Mouse (Mus musculus) myocyte (in vitro differentiated cells): ENCODE measurements around the gene Arpc5l. TPM values are rescaled to one million over a fixed set of nuclear protein-coding genes. Genes with fewer than 3 reads are reported as not detected.
A peak's percentile ranks its signal among the peaks of the same experiment; 100 is the strongest.

Experiments
- H3K27me3 ChIP-seq: one replicate; pipeline ENCODE4 v1.6.1; 2011; ENCODE audit not compliant: control insufficient read depth, insufficient read depth, insufficient read length
- H3K36me3 ChIP-seq: one replicate; pipeline ENCODE4 v1.6.1; 2011; ENCODE audit not compliant: control insufficient read depth, insufficient read depth
- H3K4me2 ChIP-seq: one replicate; pipeline ENCODE4 v1.6.1; 2011; ENCODE audit warnings: low read depth, control low read depth
- H3K4me3 ChIP-seq: one replicate; pipeline ENCODE4 v1.5.1; 2011; ENCODE audit warnings: mild to moderate bottlenecking, control low read depth, moderate library complexity
- H3K79me2 ChIP-seq: one replicate; pipeline ENCODE4 v1.6.1; 2011; ENCODE audit not compliant: control insufficient read depth, insufficient read depth
- H3ac ChIP-seq: one replicate; pipeline ENCODE4 v1.6.1; 2011; ENCODE audit not compliant: control insufficient read depth, insufficient read length
- CEBPB ChIP-seq: IDR thresholded peaks from 2 replicates; pipeline ENCODE4 v1.6.1; 2011; ENCODE audit warnings: mild to moderate bottlenecking, moderate library complexity; ENCODE audit not compliant: poor library complexity, insufficient read depth, severe bottlenecking
- E2F4 ChIP-seq: IDR thresholded peaks from one replicate; pipeline ENCODE4 v1.6.1; 2011; ENCODE audit warnings: mild to moderate bottlenecking, control low read depth, moderate library complexity; ENCODE audit not compliant: insufficient read depth
- MAX ChIP-seq: IDR thresholded peaks from one replicate; pipeline ENCODE4 v1.6.1; 2011; ENCODE audit warnings: low read depth, mild to moderate bottlenecking, control low read depth
- MYOD1 ChIP-seq, 3 experiments: IDR thresholded peaks; one replicate each; pipeline ENCODE4 v1.6.1; 2011; ENCODE audit warnings: control low read depth in 2 of 3, low read depth in 2 of 3, mild to moderate bottlenecking in 2 of 3, moderate library complexity in 1 of 3; ENCODE audit not compliant: insufficient read length in 2 of 3, control insufficient read depth in 1 of 3
- MYOG ChIP-seq, 3 experiments: IDR thresholded peaks; one replicate each; pipeline ENCODE4 v1.6.1; 2011; ENCODE audit warnings: control low read depth in 2 of 3, low read depth in 2 of 3, mild to moderate bottlenecking in 2 of 3; ENCODE audit not compliant: insufficient read length in 2 of 3, control insufficient read depth in 1 of 3, insufficient read depth in 1 of 3
- POLR2A ChIP-seq: IDR thresholded peaks from one replicate; pipeline ENCODE4 v1.6.1; 2011; ENCODE audit warnings: low read depth, mild to moderate bottlenecking, control low read depth, moderate library complexity; ENCODE audit not compliant: insufficient read length
- POLR2AphosphoS2 ChIP-seq: IDR thresholded peaks from one replicate; pipeline ENCODE4 v1.6.1; 2011; ENCODE audit warnings: low read depth, control low read depth; ENCODE audit not compliant: insufficient read length
- REST ChIP-seq: IDR thresholded peaks from one replicate; pipeline ENCODE4 v1.6.1; 2011; ENCODE audit warnings: mild to moderate bottlenecking, control low read depth, moderate library complexity; ENCODE audit not compliant: insufficient read depth, insufficient read length
- SRF ChIP-seq: IDR thresholded peaks from one replicate; pipeline ENCODE4 v1.6.1; 2011; ENCODE audit warnings: low read depth; ENCODE audit not compliant: control insufficient read depth, insufficient read length
- TCF12 ChIP-seq: IDR thresholded peaks from one replicate; pipeline ENCODE4 v1.6.1; 2011; ENCODE audit warnings: mild to moderate bottlenecking, control low read depth; ENCODE audit not compliant: poor library complexity, insufficient read depth, severe bottlenecking
- TCF3 ChIP-seq: IDR thresholded peaks from one replicate; pipeline ENCODE4 v1.6.1; 2011; ENCODE audit warnings: low read depth, control low read depth; ENCODE audit not compliant: insufficient read length
- USF1 ChIP-seq: IDR thresholded peaks from one replicate; pipeline ENCODE4 v1.6.1; 2011; ENCODE audit warnings: low read depth, mild to moderate bottlenecking, control low read depth, moderate library complexity
- polyA plus RNA-seq: library from polyadenylated mRNA; unstranded; fragments of >200 nt; fragmentation: generic; extraction: Trizol; gene quantifications from one replicate; pipeline ENCODE4 v1.2.1, GENCODE M21; 2012; ENCODE audit warnings: missing spikeins

The Arpc5l gene
- polyA plus RNA-seq, 1 experiment, result 144 TPM

GRCm38 (mm10) chr2:39012768-39013279 lies 7.7 kb downstream of the Arpc5l start:
- Histone ChIP-seq H3K4me3 (no peak overlapping the region), H3K4me2 (no peak overlapping the region), H3K27me3 (no peaks in the 10 kb centered on the region), H3ac (no peak overlapping the region), H3K36me3 (peaks cover 47% of the 10 kb centered on the region), H3K79me2 (peaks cover 49% of the 10 kb centered on the region)
- TF ChIP-seq REST (no peak), MYOG (IDR thresholded peaks at IDR 0.05; ENCODE audit: control insufficient read depth in 1 of 3, insufficient read depth in 1 of 3, insufficient read length in 2 of 3, low read depth in 2 of 3) (no peak), TCF3 (no peak), CEBPB (no peak), MAX (no peak), POLR2A (no peak), USF1 (no peak), TCF12 (no peak), MYOD1 (IDR thresholded peaks at IDR 0.05; ENCODE audit: control insufficient read depth in 1 of 3, insufficient read length in 2 of 3, low read depth in 2 of 3) (no peak), E2F4 (no peak), SRF (no peak), POLR2AphosphoS2 (no peak)

DNA sequence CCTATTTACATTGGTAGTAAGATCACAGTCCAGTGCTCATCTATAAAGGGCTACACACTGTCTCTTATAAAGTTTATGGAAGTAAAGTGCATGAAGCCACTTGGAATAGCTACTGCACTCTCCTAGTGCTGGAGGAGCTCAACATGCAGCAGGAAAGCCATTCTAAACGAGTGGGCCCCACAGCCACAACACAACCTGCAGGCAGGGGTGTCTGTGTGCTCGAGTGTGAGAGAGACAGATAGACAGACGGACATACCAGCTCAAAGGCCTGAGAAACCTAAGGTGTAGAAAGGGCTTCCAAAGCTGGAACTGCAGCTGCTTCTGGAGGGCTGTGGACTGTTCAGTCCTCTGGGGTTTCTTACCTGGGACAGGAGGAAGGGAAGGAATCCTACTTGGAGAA lies 11.4 kb downstream of the Arpc5l start:
- H3ac ChIP-seq, result no peak overlapping the region
- TF ChIP-seq POLR2AphosphoS2, result peak; percentile 57
- TF ChIP-seq REST, result no peak
- peaks cover 62% of the 10 kb centered on the region for H3K36me3 ChIP-seq
- peaks cover 17% of the 10 kb centered on the region for H3K79me2 ChIP-seq
- no peak overlapping the region for H3K4me3 ChIP-seq
- H3K27me3 ChIP-seq, result no peaks in the 10 kb centered on the region
- H3K4me2 ChIP-seq, result no peak overlapping the region

DNA sequence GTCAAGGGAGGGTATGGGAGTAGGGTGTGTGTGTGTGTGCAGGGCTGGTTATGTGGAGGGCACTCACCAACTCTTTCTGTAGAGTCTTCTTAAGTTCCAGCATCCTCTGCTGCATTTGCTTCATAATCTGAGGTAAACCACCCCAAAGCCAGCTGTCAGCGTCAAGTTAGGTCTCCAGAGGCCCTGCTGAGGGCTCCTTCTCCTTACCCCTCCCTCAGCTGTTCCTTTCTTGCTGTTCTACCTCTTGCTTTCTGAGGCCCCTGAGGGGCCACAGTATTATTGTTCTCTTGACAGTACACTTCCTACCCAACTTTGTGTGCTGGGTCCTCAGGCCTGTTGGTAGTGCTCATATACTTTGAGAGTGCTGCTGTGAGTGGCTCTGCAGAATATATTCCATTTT lies 14.9 kb downstream of the Arpc5l start:
- peaks cover 55% of the 10 kb centered on the region for H3K36me3 ChIP-seq
- H3K4me2 ChIP-seq, result no peak overlapping the region
- H3ac ChIP-seq, result no peak overlapping the region
- no peaks in the 10 kb centered on the region for H3K79me2 ChIP-seq
- H3K27me3 ChIP-seq, result no peaks in the 10 kb centered on the region
- H3K4me3 ChIP-seq, result no peak overlapping the region
- no peak for TF ChIP-seq POLR2AphosphoS2
- TF ChIP-seq USF1, result no peak
- no peak for TF ChIP-seq MYOD1 (IDR thresholded peaks at IDR 0.05; ENCODE audit: control insufficient read depth in 1 of 3, insufficient read length in 2 of 3, low read depth in 2 of 3)
- no peak for TF ChIP-seq REST

DNA sequence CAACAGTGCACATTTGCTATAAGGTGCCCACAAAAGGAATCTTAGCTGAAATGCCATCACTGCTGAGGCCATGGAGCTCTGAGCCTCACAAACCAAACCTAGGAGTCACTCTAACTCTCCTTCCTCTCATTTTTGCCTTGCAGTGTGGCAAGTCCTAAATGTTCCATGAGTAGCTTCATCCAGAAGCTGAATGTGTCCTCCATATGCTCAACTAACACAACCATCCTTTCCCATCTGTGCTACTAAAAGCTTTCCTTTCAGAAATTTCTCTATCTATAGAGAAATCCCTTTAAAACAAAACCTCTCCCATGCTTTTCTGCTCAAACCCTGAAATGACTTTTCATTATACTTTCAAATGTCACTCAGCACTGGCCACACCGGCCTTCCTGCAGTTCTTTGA lies 26.5 kb downstream of the Arpc5l start:
- Histone ChIP-seq H3ac (no peak overlapping the region), H3K4me3 (no peak overlapping the region), H3K36me3 (peaks cover 42% of the 10 kb centered on the region), H3K27me3 (no peaks in the 10 kb centered on the region), H3K79me2 (no peaks in the 10 kb centered on the region), H3K4me2 (no peak overlapping the region)
- TF ChIP-seq POLR2A (no peak), CEBPB (no peak), E2F4 (no peak), MYOD1 (IDR thresholded peaks at IDR 0.05; ENCODE audit: control insufficient read depth in 1 of 3, insufficient read length in 2 of 3, low read depth in 2 of 3) (no peak), MYOG (IDR thresholded peaks at IDR 0.05; ENCODE audit: control insufficient read depth in 1 of 3, insufficient read depth in 1 of 3, insufficient read length in 2 of 3, low read depth in 2 of 3) (no peak), TCF12 (no peak), POLR2AphosphoS2 (no peak), SRF (no peak)

DNA sequence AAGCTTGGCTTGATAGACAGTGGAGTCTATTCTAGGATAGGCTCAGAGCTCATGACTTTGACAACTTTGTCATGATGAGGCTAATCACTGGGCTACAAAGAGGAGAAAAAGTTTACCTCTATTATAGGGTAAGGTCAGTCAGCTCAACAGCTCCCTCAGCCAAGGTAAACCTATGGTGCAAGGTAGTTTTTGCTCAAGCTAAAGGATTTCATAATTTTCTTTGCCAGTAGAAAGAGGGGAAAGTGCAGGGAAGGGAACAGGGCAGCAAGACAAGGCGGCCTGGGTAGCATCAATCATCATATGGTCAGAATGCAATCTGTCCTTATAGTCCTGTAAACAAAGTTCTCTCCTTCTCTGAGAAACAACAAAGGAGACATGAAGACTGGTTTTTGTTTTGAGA lies 35.1 kb downstream of the Arpc5l start:
- no peak for TF ChIP-seq TCF12
- H3ac ChIP-seq, result no peak overlapping the region
- no peak overlapping the region for H3K4me2 ChIP-seq
- H3K4me3 ChIP-seq, result no peak overlapping the region
- H3K79me2 ChIP-seq, result no peaks in the 10 kb centered on the region
- peaks cover 30% of the 10 kb centered on the region for H3K36me3 ChIP-seq
- H3K27me3 ChIP-seq, result no peaks in the 10 kb centered on the region

DNA sequence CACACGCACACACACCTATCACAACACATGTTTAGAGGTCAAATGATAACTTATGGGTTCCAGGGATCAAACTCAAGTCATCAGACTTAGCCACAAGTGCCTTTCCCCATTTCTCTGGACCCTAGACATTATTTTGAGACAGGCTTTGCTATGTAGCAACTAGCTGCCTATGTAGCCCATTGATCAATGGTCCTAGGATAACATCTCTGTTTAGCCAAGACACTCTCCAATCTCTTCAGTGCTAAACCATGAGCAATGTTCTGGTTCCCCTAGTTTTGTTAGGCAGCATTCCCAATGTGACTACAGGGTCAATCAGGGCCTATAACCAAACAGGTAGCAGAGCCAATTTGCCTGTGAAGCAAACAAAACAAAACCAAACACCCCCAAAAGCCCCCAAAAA lies 43.4 kb downstream of the Arpc5l start:
- Histone ChIP-seq H3K4me2 (no peak overlapping the region), H3K27me3 (no peaks in the 10 kb centered on the region), H3ac (no peak overlapping the region), H3K79me2 (no peaks in the 10 kb centered on the region), H3K4me3 (no peak overlapping the region), H3K36me3 (peaks cover 58% of the 10 kb centered on the region)
- TF ChIP-seq MAX (no peak), MYOD1 (IDR thresholded peaks at IDR 0.05; ENCODE audit: control insufficient read depth in 1 of 3, insufficient read length in 2 of 3, low read depth in 2 of 3) (no peak), USF1 (no peak)
